Mouse (Mus musculus): Measurements from ENCODE around the gene Zbtb16. TPM values are rescaled to one million over a fixed set of nuclear protein-coding genes. Genes with fewer than 3 reads are reported as not detected.
A peak's percentile ranks its signal among the peaks of the same experiment; 100 is the strongest.

The Zbtb16 gene
- polyA plus RNA-seq, 1 experiment from 2014 or later = 3.1 TPM

GRCm38 (mm10) chr9:48812352-48812751, 23.7 kb downstream of the Zbtb16 start:
- peaks cover 21% of the 10 kb centered on the region for H3K4me1 ChIP-seq
- H3K36me3 ChIP-seq = no peaks in the 10 kb centered on the region
- no peak overlapping the region for H3K27ac ChIP-seq
- WGBS = 85% methylated on average over 6 of the region's 6 CpGs
- no peak overlapping the region for H3K4me3 ChIP-seq
- peaks cover 57% of the 10 kb centered on the region for H3K27me3 ChIP-seq (ENCODE audit: insufficient read depth, poor library complexity, severe bottlenecking)
- H3K9me3 ChIP-seq = no peaks in the 10 kb centered on the region
- DNase-seq (ENCODE audit: low spot score) = no peak

GRCm38 (mm10) chr9:48806591-48806990, 29.4 kb downstream of the Zbtb16 start:
- no peak for DNase-seq (ENCODE audit: low spot score)
- H3K4me1 ChIP-seq = peaks cover 15% of the 10 kb centered on the region
- H3K4me3 ChIP-seq = no peak overlapping the region
- peaks cover 26% of the 10 kb centered on the region for H3K27me3 ChIP-seq (ENCODE audit: insufficient read depth, poor library complexity, severe bottlenecking)
- WGBS = 63% methylated on average over 6 of the region's 6 CpGs
- no peaks in the 10 kb centered on the region for H3K36me3 ChIP-seq
- no peaks in the 10 kb centered on the region for H3K9me3 ChIP-seq
- H3K27ac ChIP-seq = no peak overlapping the region

- Histone ChIP-seq H3K4me1 (peaks cover 15% of the 10 kb centered on the region), H3K27me3 (ENCODE audit: insufficient read depth, poor library complexity, severe bottlenecking) (peaks cover 19% of the 10 kb centered on the region), H3K36me3 (no peaks in the 10 kb centered on the region), H3K27ac (no peak overlapping the region), H3K4me3 (no peak overlapping the region), H3K9me3 (no peaks in the 10 kb centered on the region)
- DNase-seq (ENCODE audit: low spot score) = no peak
- 87% methylated on average over 8 of the region's 8 CpGs for WGBS
Observed at GRCm38 (mm10) chr9:48805850-48806249, 30.2 kb downstream of the Zbtb16 start.

GRCm38 (mm10) chr9:48804509-48804908, 31.5 kb downstream of the Zbtb16 start:
- H3K4me3 ChIP-seq = no peak overlapping the region
- peaks cover 15% of the 10 kb centered on the region for H3K4me1 ChIP-seq
- no peak for DNase-seq (ENCODE audit: low spot score)
- H3K27ac ChIP-seq = no peak overlapping the region
- no peaks in the 10 kb centered on the region for H3K36me3 ChIP-seq
- 51% methylated on average over 6 of the region's 6 CpGs for WGBS
- no peaks in the 10 kb centered on the region for H3K9me3 ChIP-seq
- peaks cover 5% of the 10 kb centered on the region for H3K27me3 ChIP-seq (ENCODE audit: insufficient read depth, poor library complexity, severe bottlenecking)

GRCm38 (mm10) chr9:48803460-48804240, 32.4 kb downstream of the Zbtb16 start:
- Histone ChIP-seq H3K9me3 (no peaks in the 10 kb centered on the region), H3K27me3 (ENCODE audit: insufficient read depth, poor library complexity, severe bottlenecking) (no peaks in the 10 kb centered on the region; the same call in 1 of the 2 replicates), H3K4me3 (no peak overlapping the region), H3K27ac (no peak overlapping the region), H3K36me3 (no peaks in the 10 kb centered on the region), H3K4me1 (peaks cover 15% of the 10 kb centered on the region)
- 91% methylated on average over 27 of the region's 27 CpGs for WGBS
- no peak for DNase-seq (ENCODE audit: low spot score)

GRCm38 (mm10) chr9:48802374-48802773, 33.6 kb downstream of the Zbtb16 start:
- peaks cover 15% of the 10 kb centered on the region for H3K4me1 ChIP-seq
- H3K27ac ChIP-seq = no peak overlapping the region
- WGBS = 47% methylated on average over 5 of the region's 5 CpGs

GRCm38 (mm10) chr9:48801322-48801721, 34.7 kb downstream of the Zbtb16 start:
- no peaks in the 10 kb centered on the region for H3K9me3 ChIP-seq
- H3K27ac ChIP-seq = no peak overlapping the region
- no peaks in the 10 kb centered on the region; the same call in 1 of the 2 replicates for H3K27me3 ChIP-seq (ENCODE audit: insufficient read depth, poor library complexity, severe bottlenecking)
- peaks cover 18% of the 10 kb centered on the region for H3K4me1 ChIP-seq
- H3K4me3 ChIP-seq = no peak overlapping the region
- no peak for DNase-seq (ENCODE audit: low spot score)
- WGBS = 81% methylated on average over 5 of the region's 5 CpGs
- no peaks in the 10 kb centered on the region for H3K36me3 ChIP-seq

More at GRCm38 (mm10) chr9:48802374-48802773, 33.6 kb downstream of the Zbtb16 start:
- H3K4me3 ChIP-seq = no peak overlapping the region
- no peaks in the 10 kb centered on the region; the same call in 1 of the 2 replicates for H3K27me3 ChIP-seq (ENCODE audit: insufficient read depth, poor library complexity, severe bottlenecking)
- no peak for DNase-seq (ENCODE audit: low spot score)
- no peaks in the 10 kb centered on the region for H3K36me3 ChIP-seq
- H3K9me3 ChIP-seq = no peaks in the 10 kb centered on the region

- WGBS = 79% methylated on average over 8 of the region's 8 CpGs
- no peaks in the 10 kb centered on the region for H3K36me3 ChIP-seq
- DNase-seq (ENCODE audit: low spot score) = no peak
Observed at GRCm38 (mm10) chr9:48800627-48801026, 35.4 kb downstream of the Zbtb16 start.

GRCm38 (mm10) chr9:48798044-48798443, 38.0 kb downstream of the Zbtb16 start:
- Histone ChIP-seq H3K4me3 (no peak overlapping the region), H3K4me1 (peaks cover 35% of the 10 kb centered on the region), H3K9me3 (no peaks in the 10 kb centered on the region), H3K36me3 (no peaks in the 10 kb centered on the region), H3K27ac (no peak overlapping the region), H3K27me3 (ENCODE audit: insufficient read depth, poor library complexity, severe bottlenecking) (peaks cover 1% of the 10 kb centered on the region; the same call in 1 of the 2 replicates)
- WGBS = 80% methylated on average over 6 of the region's 6 CpGs
- no peak for DNase-seq (ENCODE audit: low spot score)

More at GRCm38 (mm10) chr9:48800627-48801026, 35.4 kb downstream of the Zbtb16 start:
- Histone ChIP-seq H3K9me3 (no peaks in the 10 kb centered on the region), H3K27me3 (ENCODE audit: insufficient read depth, poor library complexity, severe bottlenecking) (no peaks in the 10 kb centered on the region; the same call in 1 of the 2 replicates), H3K4me1 (peaks cover 24% of the 10 kb centered on the region), H3K4me3 (no peak overlapping the region), H3K27ac (no peak overlapping the region)

- no peak overlapping the region for H3K4me3 ChIP-seq
- 37% methylated on average over 11 of the region's 11 CpGs for WGBS
- DNase-seq (ENCODE audit: low spot score) = no peak
- H3K4me1 ChIP-seq = peaks cover 28% of the 10 kb centered on the region
- no peaks in the 10 kb centered on the region for H3K36me3 ChIP-seq
- H3K27me3 ChIP-seq (ENCODE audit: insufficient read depth, poor library complexity, severe bottlenecking) = peaks cover 15% of the 10 kb centered on the region
- no peaks in the 10 kb centered on the region for H3K9me3 ChIP-seq
- H3K27ac ChIP-seq = no peak overlapping the region
Observed at GRCm38 (mm10) chr9:48796267-48796822, 39.7 kb downstream of the Zbtb16 start.

- DNase-seq (ENCODE audit: low spot score) = no peak
- no peaks in the 10 kb centered on the region for H3K9me3 ChIP-seq
- H3K27ac ChIP-seq = no peak overlapping the region
- no peaks in the 10 kb centered on the region for H3K36me3 ChIP-seq
- 54% methylated on average over 10 of the region's 10 CpGs for WGBS
- H3K27me3 ChIP-seq (ENCODE audit: insufficient read depth, poor library complexity, severe bottlenecking) = peaks cover 18% of the 10 kb centered on the region
- peaks cover 28% of the 10 kb centered on the region for H3K4me1 ChIP-seq
- no peak overlapping the region for H3K4me3 ChIP-seq
Observed at GRCm38 (mm10) chr9:48795740-48796139, 40.3 kb downstream of the Zbtb16 start.

- Histone ChIP-seq H3K27me3 (ENCODE audit: insufficient read depth, poor library complexity, severe bottlenecking) (peaks cover 18% of the 10 kb centered on the region), H3K36me3 (no peaks in the 10 kb centered on the region), H3K4me1 (peaks cover 28% of the 10 kb centered on the region), H3K4me3 (no peak overlapping the region), H3K27ac (0 out of 2 replicates have a peak overlapping the region, but pooled peaks have one; percentile 11), H3K9me3 (no peaks in the 10 kb centered on the region)
- WGBS = 7% methylated on average over 8 of the region's 8 CpGs
- no peak for DNase-seq (ENCODE audit: low spot score)
Observed at GRCm38 (mm10) chr9:48795095-48795494, 40.9 kb downstream of the Zbtb16 start.

- H3K27me3 ChIP-seq (ENCODE audit: insufficient read depth, poor library complexity, severe bottlenecking) = peaks cover 18% of the 10 kb centered on the region
- no peaks in the 10 kb centered on the region for H3K9me3 ChIP-seq
- no peak for DNase-seq (ENCODE audit: low spot score)
- no peak overlapping the region for H3K4me3 ChIP-seq
- H3K27ac ChIP-seq = no peak overlapping the region
- peaks cover 28% of the 10 kb centered on the region for H3K4me1 ChIP-seq
- no peaks in the 10 kb centered on the region for H3K36me3 ChIP-seq
- WGBS = 52% methylated on average over 2 of the region's 2 CpGs
Observed at GRCm38 (mm10) chr9:48794463-48794862, 41.6 kb downstream of the Zbtb16 start.

Measured in heart, embryonic 10.5 days (tissue).